Mouse (Mus musculus): Measurements from ENCODE around the gene Barhl2. TPM values are rescaled to one million over a fixed set of nuclear protein-coding genes. Genes with fewer than 3 reads are reported as not detected.

Barhl2 gene
- polyA plus RNA-seq, 1 experiment, result not detected

- H3K79me2 ChIP-seq (ENCODE audit: control insufficient read depth, insufficient read depth), result no peaks in the 10 kb centered on the region
- peaks cover 30% of the 10 kb centered on the region for H3K27me3 ChIP-seq (ENCODE audit: control insufficient read depth, insufficient read depth, insufficient read length)
- TF ChIP-seq POLR2A (IDR thresholded peaks at IDR 0.05; ENCODE audit: insufficient read length, low read depth) (no peak), CEBPB (IDR thresholded peaks at IDR 0.05; ENCODE audit: insufficient read depth, poor library complexity, severe bottlenecking) (no peak), SRF (IDR thresholded peaks at IDR 0.05; ENCODE audit: control insufficient read depth, insufficient read length, low read depth) (no peak), TCF3 (IDR thresholded peaks at IDR 0.05; ENCODE audit: insufficient read length, low read depth) (no peak), MAX (IDR thresholded peaks at IDR 0.05; ENCODE audit: low read depth) (no peak), E2F4 (IDR thresholded peaks at IDR 0.05; ENCODE audit: insufficient read depth) (no peak), MYOD1 (IDR thresholded peaks at IDR 0.05; ENCODE audit: control insufficient read depth in 1 of 3, insufficient read length in 2 of 3, low read depth in 2 of 3) (no peak), MYOG (IDR thresholded peaks at IDR 0.05; ENCODE audit: control insufficient read depth in 1 of 3, insufficient read depth in 1 of 3, insufficient read length in 2 of 3, low read depth in 2 of 3) (no peak), POLR2AphosphoS2 (IDR thresholded peaks at IDR 0.05; ENCODE audit: insufficient read length, low read depth) (no peak), USF1 (IDR thresholded peaks at IDR 0.05; ENCODE audit: low read depth) (no peak), REST (IDR thresholded peaks at IDR 0.05; ENCODE audit: insufficient read depth, insufficient read length) (no peak), TCF12 (IDR thresholded peaks at IDR 0.05; ENCODE audit: insufficient read depth, poor library complexity, severe bottlenecking) (no peak)
- no peak overlapping the region for H3ac ChIP-seq (ENCODE audit: control insufficient read depth, insufficient read length)
- H3K36me3 ChIP-seq (ENCODE audit: control insufficient read depth, insufficient read depth), result no peaks in the 10 kb centered on the region
- H3K4me3 ChIP-seq, result no peak overlapping the region
- no peak overlapping the region for H3K4me2 ChIP-seq (ENCODE audit: low read depth)
These were observed 14.1 kb upstream of the Barhl2 start for GRCm38 (mm10) chr5:106472105-106472500.

- Histone ChIP-seq H3K4me3 (no peak overlapping the region), H3ac (ENCODE audit: control insufficient read depth, insufficient read length) (no peak overlapping the region), H3K4me2 (ENCODE audit: low read depth) (no peak overlapping the region), H3K79me2 (ENCODE audit: control insufficient read depth, insufficient read depth) (no peaks in the 10 kb centered on the region), H3K27me3 (ENCODE audit: control insufficient read depth, insufficient read depth, insufficient read length) (peaks cover 36% of the 10 kb centered on the region), H3K36me3 (ENCODE audit: control insufficient read depth, insufficient read depth) (no peaks in the 10 kb centered on the region)
- TF ChIP-seq POLR2AphosphoS2 (IDR thresholded peaks at IDR 0.05; ENCODE audit: insufficient read length, low read depth), result no peak
- TF ChIP-seq E2F4 (IDR thresholded peaks at IDR 0.05; ENCODE audit: insufficient read depth), result no peak
- no peak for TF ChIP-seq MYOG (IDR thresholded peaks at IDR 0.05; ENCODE audit: control insufficient read depth in 1 of 3, insufficient read depth in 1 of 3, insufficient read length in 2 of 3, low read depth in 2 of 3)
- no peak for TF ChIP-seq TCF12 (IDR thresholded peaks at IDR 0.05; ENCODE audit: insufficient read depth, poor library complexity, severe bottlenecking)
- TF ChIP-seq TCF3 (IDR thresholded peaks at IDR 0.05; ENCODE audit: insufficient read length, low read depth), result no peak
- no peak for TF ChIP-seq POLR2A (IDR thresholded peaks at IDR 0.05; ENCODE audit: insufficient read length, low read depth)
- no peak for TF ChIP-seq REST (IDR thresholded peaks at IDR 0.05; ENCODE audit: insufficient read depth, insufficient read length)
- TF ChIP-seq MYOD1 (IDR thresholded peaks at IDR 0.05; ENCODE audit: control insufficient read depth in 1 of 3, insufficient read length in 2 of 3, low read depth in 2 of 3), result no peak
- TF ChIP-seq MAX (IDR thresholded peaks at IDR 0.05; ENCODE audit: low read depth), result no peak
- no peak for TF ChIP-seq USF1 (IDR thresholded peaks at IDR 0.05; ENCODE audit: low read depth)
- no peak for TF ChIP-seq CEBPB (IDR thresholded peaks at IDR 0.05; ENCODE audit: insufficient read depth, poor library complexity, severe bottlenecking)
- TF ChIP-seq SRF (IDR thresholded peaks at IDR 0.05; ENCODE audit: control insufficient read depth, insufficient read length, low read depth), result no peak
These were observed 13.5 kb upstream of the Barhl2 start for GRCm38 (mm10) chr5:106471235-106472104.

- no peaks in the 10 kb centered on the region for H3K36me3 ChIP-seq (ENCODE audit: control insufficient read depth, insufficient read depth)
- peaks cover 57% of the 10 kb centered on the region for H3K27me3 ChIP-seq (ENCODE audit: control insufficient read depth, insufficient read depth, insufficient read length)
- H3ac ChIP-seq (ENCODE audit: control insufficient read depth, insufficient read length), result no peak overlapping the region
- no peak for TF ChIP-seq MYOD1 (IDR thresholded peaks at IDR 0.05; ENCODE audit: control insufficient read depth in 1 of 3, insufficient read length in 2 of 3, low read depth in 2 of 3)
- TF ChIP-seq CEBPB (IDR thresholded peaks at IDR 0.05; ENCODE audit: insufficient read depth, poor library complexity, severe bottlenecking), result no peak
- TF ChIP-seq TCF3 (IDR thresholded peaks at IDR 0.05; ENCODE audit: insufficient read length, low read depth), result no peak
- no peak for TF ChIP-seq MAX (IDR thresholded peaks at IDR 0.05; ENCODE audit: low read depth)
- no peak for TF ChIP-seq USF1 (IDR thresholded peaks at IDR 0.05; ENCODE audit: low read depth)
- no peak for TF ChIP-seq E2F4 (IDR thresholded peaks at IDR 0.05; ENCODE audit: insufficient read depth)
- TF ChIP-seq POLR2A (IDR thresholded peaks at IDR 0.05; ENCODE audit: insufficient read length, low read depth), result no peak
- TF ChIP-seq POLR2AphosphoS2 (IDR thresholded peaks at IDR 0.05; ENCODE audit: insufficient read length, low read depth), result no peak
- no peak for TF ChIP-seq SRF (IDR thresholded peaks at IDR 0.05; ENCODE audit: control insufficient read depth, insufficient read length, low read depth)
- no peak for TF ChIP-seq TCF12 (IDR thresholded peaks at IDR 0.05; ENCODE audit: insufficient read depth, poor library complexity, severe bottlenecking)
- TF ChIP-seq REST (IDR thresholded peaks at IDR 0.05; ENCODE audit: insufficient read depth, insufficient read length), result no peak
- no peak for TF ChIP-seq MYOG (IDR thresholded peaks at IDR 0.05; ENCODE audit: control insufficient read depth in 1 of 3, insufficient read depth in 1 of 3, insufficient read length in 2 of 3, low read depth in 2 of 3)
- H3K4me2 ChIP-seq (ENCODE audit: low read depth), result no peak overlapping the region
- no peak overlapping the region for H3K4me3 ChIP-seq
- no peaks in the 10 kb centered on the region for H3K79me2 ChIP-seq (ENCODE audit: control insufficient read depth, insufficient read depth)
These were observed 7.3 kb upstream of the Barhl2 start for GRCm38 (mm10) chr5:106465129-106465790.

GRCm38 (mm10) chr5:106464336-106465128 is 6.6 kb upstream of the Barhl2 start:
- Histone ChIP-seq H3K4me2 (ENCODE audit: low read depth) (no peak overlapping the region), H3K79me2 (ENCODE audit: control insufficient read depth, insufficient read depth) (no peaks in the 10 kb centered on the region), H3K4me3 (no peak overlapping the region), H3K36me3 (ENCODE audit: control insufficient read depth, insufficient read depth) (no peaks in the 10 kb centered on the region), H3K27me3 (ENCODE audit: control insufficient read depth, insufficient read depth, insufficient read length) (peaks cover 61% of the 10 kb centered on the region), H3ac (ENCODE audit: control insufficient read depth, insufficient read length) (no peak overlapping the region)
- TF ChIP-seq MYOG (IDR thresholded peaks at IDR 0.05; ENCODE audit: control insufficient read depth in 1 of 3, insufficient read depth in 1 of 3, insufficient read length in 2 of 3, low read depth in 2 of 3) (no peak), POLR2AphosphoS2 (IDR thresholded peaks at IDR 0.05; ENCODE audit: insufficient read length, low read depth) (no peak), MYOD1 (IDR thresholded peaks at IDR 0.05; ENCODE audit: control insufficient read depth in 1 of 3, insufficient read length in 2 of 3, low read depth in 2 of 3) (no peak), SRF (IDR thresholded peaks at IDR 0.05; ENCODE audit: control insufficient read depth, insufficient read length, low read depth) (no peak), TCF3 (IDR thresholded peaks at IDR 0.05; ENCODE audit: insufficient read length, low read depth) (no peak), TCF12 (IDR thresholded peaks at IDR 0.05; ENCODE audit: insufficient read depth, poor library complexity, severe bottlenecking) (no peak), CEBPB (IDR thresholded peaks at IDR 0.05; ENCODE audit: insufficient read depth, poor library complexity, severe bottlenecking) (no peak), E2F4 (IDR thresholded peaks at IDR 0.05; ENCODE audit: insufficient read depth) (no peak), POLR2A (IDR thresholded peaks at IDR 0.05; ENCODE audit: insufficient read length, low read depth) (no peak), USF1 (IDR thresholded peaks at IDR 0.05; ENCODE audit: low read depth) (no peak), MAX (IDR thresholded peaks at IDR 0.05; ENCODE audit: low read depth) (no peak), REST (IDR thresholded peaks at IDR 0.05; ENCODE audit: insufficient read depth, insufficient read length) (no peak)

Data from myocyte (in vitro differentiated cells).